Mouse (Mus musculus): ENCODE measurements around the gene Pecam1.

DNA sequence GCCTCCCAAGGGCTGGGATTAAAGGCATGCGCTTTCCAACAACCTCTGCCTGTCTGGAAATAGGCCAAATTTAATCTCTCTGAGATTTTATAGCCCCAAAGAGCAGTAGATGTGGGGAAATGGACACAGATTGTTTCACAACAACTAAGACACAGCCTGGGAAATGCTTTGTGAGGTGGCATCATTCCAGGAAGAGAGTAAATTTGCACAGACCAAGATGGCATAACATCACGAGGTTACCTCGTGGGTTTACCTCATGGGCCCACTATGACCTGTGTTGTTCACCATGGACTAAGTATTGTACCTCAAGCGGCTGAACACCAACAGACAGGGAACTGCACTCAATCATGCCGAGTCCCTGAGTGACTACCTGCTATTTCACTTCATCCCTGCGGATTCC, 52.1 kb downstream of the Pecam1 start:
- TF ChIP-seq CTCF (IDR thresholded peaks at IDR 0.05; ENCODE audit: low read depth, low read length) (no peak), POLR2A (IDR thresholded peaks at IDR 0.05; ENCODE audit: insufficient read depth, low read length) (no peak)
